Mouse (Mus musculus) kidney, embryonic 16.5 days (tissue): ENCODE measurements around the gene Sar1b. TPM values are rescaled to one million over a fixed set of nuclear protein-coding genes. Genes with fewer than 3 reads are reported as not detected.

ENCODE experiments used
- ATAC-seq: fragments of 200-750 bp; cut with Nextera tagmentation; 2 replicates; pipeline ENCODE4 v1.8.0; 2017; ENCODE audit warnings: moderate TSS enrichment; ENCODE audit not compliant: low FRiP score, low TSS enrichment
- H3K27ac ChIP-seq: fragments of 300-500 bp; sonication (generic); 2 replicates; pipeline ENCODE4 v1.5.1; 2014; ENCODE audit warnings: low read length
- H3K27me3 ChIP-seq: fragments of 300-500 bp; sonication (generic); 2 replicates; pipeline ENCODE4 v1.6.1; 2014; ENCODE audit warnings: low read length, control low read depth, mixed read lengths; ENCODE audit not compliant: insufficient read depth
- H3K36me3 ChIP-seq: fragments of 300-500 bp; sonication (generic); 2 replicates; pipeline ENCODE4 v1.6.1; 2014; ENCODE audit warnings: low read length, control low read depth, mixed read lengths; ENCODE audit not compliant: insufficient read depth
- H3K4me1 ChIP-seq: fragments of 300-500 bp; sonication (generic); 2 replicates; pipeline ENCODE4 v1.6.1; 2014; ENCODE audit warnings: low read length, control low read depth, mixed read lengths; ENCODE audit not compliant: insufficient read depth
- H3K4me2 ChIP-seq: fragments of 300-500 bp; sonication (generic); replicated peaks from 2 replicates; pipeline ENCODE4 v1.6.1; 2014; ENCODE audit warnings: low read depth, low read length
- H3K4me3 ChIP-seq: fragments of 300-500 bp; sonication (generic); 2 replicates; pipeline ENCODE4 v1.5.1; 2014; ENCODE audit warnings: mild to moderate bottlenecking, low read length
- H3K9ac ChIP-seq: fragments of 300-500 bp; sonication (generic); replicated peaks from 2 replicates; pipeline ENCODE4 v1.6.1; 2014; ENCODE audit warnings: low read length
- H3K9me3 ChIP-seq: fragments of 300-500 bp; sonication (generic); 2 replicates; pipeline ENCODE4 v1.6.1; 2016; ENCODE audit warnings: low read length, control low read depth
- WGBS: fragments of 180-500 bp; shearing (Covaris S2); extraction: QIAGEN DNeasy Blood & Tissue Kit; methylation state at CpG from one replicate; pipeline ENCODE4 v1.1.7; 2014; 5-methylcytosine and 5-hydroxymethylcytosine counted together
- polyA plus RNA-seq: library from polyadenylated mRNA; unstranded; fragments of >200 nt; fragmentation: Nextera tagmentation; extraction: Ambion mirVana; gene quantifications from 2 replicates; pipeline ENCODE4 v1.2.1, GENCODE M21; 2015

The Sar1b gene
- polyA plus RNA-seq, 1 experiment from 2014 or later = 113 TPM

GRCm38 (mm10) chr11:51805221-51805981, 41.9 kb downstream of the Sar1b start:
- Histone ChIP-seq H3K9ac (peak overlapping the region; percentile 71), H3K4me1 (peaks cover 5% of the 10 kb centered on the region), H3K4me2 (peak overlapping the region; percentile 84), H3K4me3 (peak overlapping the region; percentile 60), H3K9me3 (no peaks in the 10 kb centered on the region), H3K27ac (peak overlapping the region; percentile 82), H3K27me3 (no peaks in the 10 kb centered on the region), H3K36me3 (no peaks in the 10 kb centered on the region)
- 16% methylated on average over 17 of the region's 17 CpGs for WGBS
- peak; percentile 82 for ATAC-seq

GRCm38 (mm10) chr11:51807108-51807879, 43.8 kb downstream of the Sar1b start:
- no peak overlapping the region for H3K9ac ChIP-seq
- no peak overlapping the region for H3K4me2 ChIP-seq
- H3K36me3 ChIP-seq = no peaks in the 10 kb centered on the region
- H3K4me3 ChIP-seq = no peak overlapping the region
- H3K4me1 ChIP-seq = peaks cover 5% of the 10 kb centered on the region
- peak overlapping the region; percentile 56 for H3K27ac ChIP-seq
- WGBS = 34% methylated on average over 13 of the region's 13 CpGs
- ATAC-seq = no peak
- H3K9me3 ChIP-seq = no peaks in the 10 kb centered on the region
- no peaks in the 10 kb centered on the region for H3K27me3 ChIP-seq

GRCm38 (mm10) chr11:51809632-51810224, 46.2 kb downstream of the Sar1b start:
- H3K27ac ChIP-seq = no peak overlapping the region
- H3K36me3 ChIP-seq = no peaks in the 10 kb centered on the region
- H3K27me3 ChIP-seq = no peaks in the 10 kb centered on the region
- H3K4me1 ChIP-seq = peaks cover 5% of the 10 kb centered on the region
- ATAC-seq = no peak
- H3K4me2 ChIP-seq = no peak overlapping the region
- H3K9me3 ChIP-seq = no peaks in the 10 kb centered on the region
- H3K4me3 ChIP-seq = no peak overlapping the region
- 63% methylated on average over 6 of the region's 6 CpGs for WGBS
- H3K9ac ChIP-seq = no peak overlapping the region

- Histone ChIP-seq H3K4me2 (no peak overlapping the region), H3K9me3 (no peaks in the 10 kb centered on the region), H3K36me3 (no peaks in the 10 kb centered on the region), H3K4me3 (no peak overlapping the region), H3K4me1 (no peaks in the 10 kb centered on the region), H3K27ac (no peak overlapping the region), H3K9ac (no peak overlapping the region), H3K27me3 (no peaks in the 10 kb centered on the region)
- ATAC-seq = no peak
- WGBS = 86% methylated on average over 4 of the region's 4 CpGs
Measured at GRCm38 (mm10) chr11:51811230-51811629, 47.7 kb downstream of the Sar1b start.

GRCm38 (mm10) chr11:51812022-51812546, 48.6 kb downstream of the Sar1b start:
- Histone ChIP-seq H3K27me3 (no peaks in the 10 kb centered on the region), H3K27ac (no peak overlapping the region), H3K4me2 (no peak overlapping the region), H3K4me1 (no peaks in the 10 kb centered on the region), H3K9ac (no peak overlapping the region), H3K9me3 (no peaks in the 10 kb centered on the region), H3K4me3 (no peak overlapping the region), H3K36me3 (no peaks in the 10 kb centered on the region)
- WGBS = 94% methylated on average over 8 of the region's 8 CpGs
- no peak for ATAC-seq

- Histone ChIP-seq H3K9ac (no peak overlapping the region), H3K27me3 (no peaks in the 10 kb centered on the region), H3K36me3 (no peaks in the 10 kb centered on the region), H3K27ac (no peak overlapping the region), H3K4me1 (no peaks in the 10 kb centered on the region), H3K9me3 (no peaks in the 10 kb centered on the region), H3K4me3 (no peak overlapping the region), H3K4me2 (no peak overlapping the region)
- 0 out of 2 replicates have a peak, but pooled peaks have one; percentile 25 for ATAC-seq
- WGBS = 40% methylated on average over 6 of the region's 6 CpGs
Measured at GRCm38 (mm10) chr11:51817756-51818155, 54.3 kb downstream of the Sar1b start.

GRCm38 (mm10) chr11:51818837-51819236, 55.4 kb downstream of the Sar1b start:
- Histone ChIP-seq H3K27ac (no peak overlapping the region), H3K27me3 (no peaks in the 10 kb centered on the region), H3K9me3 (no peaks in the 10 kb centered on the region), H3K4me3 (no peak overlapping the region), H3K9ac (no peak overlapping the region), H3K4me1 (no peaks in the 10 kb centered on the region), H3K4me2 (no peak overlapping the region), H3K36me3 (no peaks in the 10 kb centered on the region)
- no peak for ATAC-seq
- WGBS = 84% methylated on average over 4 of the region's 4 CpGs

- ATAC-seq = no peak
- H3K27me3 ChIP-seq = no peaks in the 10 kb centered on the region
- no peak overlapping the region for H3K9ac ChIP-seq
- WGBS = 75% methylated on average over 3 of the region's 3 CpGs
- H3K27ac ChIP-seq = no peak overlapping the region
- H3K9me3 ChIP-seq = no peaks in the 10 kb centered on the region
- H3K4me1 ChIP-seq = no peaks in the 10 kb centered on the region
- H3K4me3 ChIP-seq = no peak overlapping the region
- H3K36me3 ChIP-seq = no peaks in the 10 kb centered on the region
- no peak overlapping the region for H3K4me2 ChIP-seq
Measured at GRCm38 (mm10) chr11:51819964-51820363, 56.5 kb downstream of the Sar1b start.

GRCm38 (mm10) chr11:51820861-51821260, 57.4 kb downstream of the Sar1b start:
- H3K27ac ChIP-seq = no peak overlapping the region
- ATAC-seq = no peak
- no peaks in the 10 kb centered on the region for H3K4me1 ChIP-seq
- H3K36me3 ChIP-seq = peaks cover 2% of the 10 kb centered on the region
- no peak overlapping the region for H3K4me3 ChIP-seq
- H3K4me2 ChIP-seq = no peak overlapping the region
- no peaks in the 10 kb centered on the region for H3K27me3 ChIP-seq
- H3K9me3 ChIP-seq = no peaks in the 10 kb centered on the region
- H3K9ac ChIP-seq = no peak overlapping the region
- 41% methylated on average over 11 of the region's 11 CpGs for WGBS
